Mouse (Mus musculus) cerebellum, adult 2 months (tissue): ENCODE results near the gene Dnah3.

Experiments used
- CTCF ChIP-seq: fragments of 200-500 bp; IDR thresholded peaks from 2 replicates; pipeline ENCODE4 v1.5.1; 2011; ENCODE audit warnings: low read depth, mild to moderate bottlenecking, control low read depth, low read length, moderate library complexity, borderline replicate concordance; ENCODE audit not compliant: insufficient read depth
- POLR2A ChIP-seq: fragments of 200-500 bp; IDR thresholded peaks from 2 replicates; pipeline ENCODE4 v1.6.1; 2011; ENCODE audit warnings: low read length, control low read depth, borderline replicate concordance; ENCODE audit not compliant: insufficient read depth

GRCm38 (mm10) chr7:119959091-119959490 lies 136.0 kb downstream of the Dnah3 start:
- TF ChIP-seq CTCF (no peak), POLR2A (no peak)
